8 mouse cellular contexts compared by ENCODE assay signal in the genomic region with DNA sequence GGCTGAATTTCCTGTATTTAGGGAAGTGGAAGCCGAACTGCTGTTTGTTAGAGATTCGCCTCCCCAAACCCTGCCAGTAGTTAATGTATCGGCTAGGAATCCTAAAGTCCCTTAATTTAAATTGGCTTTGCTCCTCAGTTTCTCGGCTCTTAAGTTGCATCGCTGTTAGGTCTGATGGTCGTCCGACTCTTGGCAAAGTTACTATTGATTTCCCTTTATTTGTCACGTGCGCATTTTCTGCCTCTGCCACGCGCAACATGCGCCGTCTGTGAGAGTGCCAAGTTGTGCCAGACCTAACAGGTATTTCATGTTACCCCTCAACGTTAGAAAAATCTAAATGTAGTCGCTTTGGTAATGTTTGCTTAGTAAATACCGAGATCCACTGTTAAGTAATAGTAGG. TPM values are rescaled to one million over a fixed set of nuclear protein-coding genes. Genes with fewer than 3 reads are reported as not detected.
A peak's percentile ranks its signal among the peaks of the same experiment; 100 is the strongest.
DNase-seq lines count a peak whose midpoint lies in the region; ATAC-seq and TF ChIP-seq lines count a peak whose summit lies in the region.

No protein-coding gene starts in this region.

- H3K79me3 ChIP-seq in C2C12 (ENCODE audit: low read depth): peaks cover 8% of the 10 kb centered on the region

- peak overlapping the region; percentile 66 for H3K4me3 ChIP-seq in C2C12 (ENCODE audit: insufficient read depth, poor library complexity, severe bottlenecking)
- H3K4me3 ChIP-seq in forebrain, embryonic 12.5 days (replicated peaks): peak overlapping the region; percentile 50
- peak overlapping the region; percentile 74 to 93 for H3K4me3 ChIP-seq in liver, embryonic 14.5 days (ENCODE audit: insufficient read depth in 1 of 2, low read depth in 2 of 2, low read length in 2 of 2)
- peak overlapping the region; percentile 51 for H3K4me3 ChIP-seq in stomach, postnatal 0 days (ENCODE audit: low read depth, low read length)

- peaks cover 15% of the 10 kb centered on the region for H3K36me3 ChIP-seq in C2C12 (ENCODE audit: control insufficient read depth, insufficient read depth)
- peaks cover 3% of the 10 kb centered on the region; the same call in 1 of the 2 replicates for H3K36me3 ChIP-seq in forebrain, embryonic 12.5 days (replicated peaks)
- H3K36me3 ChIP-seq in liver, embryonic 14.5 days (replicated peaks; ENCODE audit: control insufficient read depth, insufficient read depth, low read depth): no peaks in the 10 kb centered on the region
- no peaks in the 10 kb centered on the region for H3K36me3 ChIP-seq in stomach, postnatal 0 days (ENCODE audit: control insufficient read depth, insufficient read depth, low read length)

- peaks cover 24% of the 10 kb centered on the region for H3K79me2 ChIP-seq in C2C12 (ENCODE audit: control insufficient read depth, insufficient read depth)

- H3K4me2 ChIP-seq in forebrain, embryonic 12.5 days: peak overlapping the region; percentile 52
- H3K4me2 ChIP-seq in liver, embryonic 14.5 days (ENCODE audit: low read depth): peak overlapping the region; percentile 74
- peak overlapping the region; percentile 55 for H3K4me2 ChIP-seq in stomach, postnatal 0 days (replicated peaks; ENCODE audit: low read depth)

- no peak for TF ChIP-seq CTCF in C2C12 (IDR thresholded peaks at IDR 0.05; ENCODE audit: control insufficient read depth, insufficient read depth, insufficient read length)
- TF ChIP-seq CTCF in liver, embryonic 14.5 days (IDR thresholded peaks at IDR 0.05; ENCODE audit: low read depth): no peak
- no peak for TF ChIP-seq CTCF in stomach, postnatal 0 days (IDR thresholded peaks at IDR 0.05; ENCODE audit: low read depth)

- no peaks in the 10 kb centered on the region for H3K4me1 ChIP-seq in forebrain, embryonic 12.5 days
- 0 out of 4 replicates have a peak, but pooled peaks cover 0 to 3% of the 10 kb centered on the region in 2 experiments for H3K4me1 ChIP-seq in liver, embryonic 14.5 days (replicated peaks; ENCODE audit: control insufficient read depth in 2 of 2, insufficient read depth in 2 of 2, low read length in 1 of 2)
- no peaks in the 10 kb centered on the region for H3K4me1 ChIP-seq in stomach, postnatal 0 days (replicated peaks; ENCODE audit: control insufficient read depth, insufficient read depth)

- WGBS in forebrain, embryonic 12.5 days: 15% methylated on average over 16 of the region's 16 CpGs
- 4% methylated on average over 16 of the region's 16 CpGs for WGBS in liver, embryonic 14.5 days (ENCODE audit: insufficient replicate concordance)
- 11% methylated on average over 16 of the region's 16 CpGs for WGBS in stomach, postnatal 0 days

- H3ac ChIP-seq in C2C12 (ENCODE audit: control insufficient read depth, insufficient read length, low read depth): peak overlapping the region; percentile 67

- peak overlapping the region; percentile 44 for H3K9ac ChIP-seq in forebrain, embryonic 12.5 days
- peak overlapping the region; percentile 74 for H3K9ac ChIP-seq in liver, embryonic 14.5 days (replicated peaks)
- peak overlapping the region; percentile 55; the same call in 1 of the 2 replicates for H3K9ac ChIP-seq in stomach, postnatal 0 days (ENCODE audit: low read length)

- H3K27ac ChIP-seq in forebrain, embryonic 12.5 days: no peak overlapping the region
- H3K27ac ChIP-seq in liver, embryonic 14.5 days: peak overlapping the region; percentile 33; the same call in 1 of the 2 replicates
- H3K27ac ChIP-seq in stomach, postnatal 0 days (replicated peaks): peak overlapping the region; percentile 58; the same call in 1 of the 2 replicates

- no peaks in the 10 kb centered on the region for H3K27me3 ChIP-seq in C2C12 (ENCODE audit: control insufficient read depth, insufficient read depth, insufficient read length)
- H3K27me3 ChIP-seq in forebrain, embryonic 12.5 days: no peaks in the 10 kb centered on the region
- no peaks in the 10 kb centered on the region for H3K27me3 ChIP-seq in liver, embryonic 14.5 days (ENCODE audit: control insufficient read depth, insufficient read depth, low read length)
- H3K27me3 ChIP-seq in stomach, postnatal 0 days (ENCODE audit: control insufficient read depth, insufficient read depth, low read length): no peaks in the 10 kb centered on the region

- H3K9me3 ChIP-seq in forebrain, embryonic 12.5 days: no peaks in the 10 kb centered on the region
- H3K9me3 ChIP-seq in liver, embryonic 14.5 days (ENCODE audit: control insufficient read depth, low read length): no peaks in the 10 kb centered on the region
- H3K9me3 ChIP-seq in stomach, postnatal 0 days (ENCODE audit: control insufficient read depth, low read length): no peaks in the 10 kb centered on the region

- TF ChIP-seq EP300 in liver, embryonic 14.5 days (IDR thresholded peaks at IDR 0.05; ENCODE audit: low read depth): no peak
- no peak for TF ChIP-seq EP300 in stomach, postnatal 0 days (optimal IDR thresholded peaks at IDR 0.05)

- ATAC-seq in forebrain, embryonic 12.5 days (ENCODE audit: low FRiP score): 0 out of 2 replicates have a peak, but pooled peaks have one; percentile 5
- no peak for ATAC-seq in liver, embryonic 14.5 days (ENCODE audit: insufficient read depth)
- ATAC-seq in stomach, postnatal 0 days (ENCODE audit: low FRiP score, low TSS enrichment): no peak

- DNase-seq in cerebellum, postnatal 10 days: peak; percentile 12 to 20
- no peak for DNase-seq in cerebellum, postnatal 4 days (ENCODE audit: low spot score in 2 of 2)
- DNase-seq in liver, embryonic 14.5 days (ENCODE audit: low read depth in 3 of 3, low spot score in 3 of 3): no peak
- peak; percentile 15 for DNase-seq in stomach, postnatal 0 days (ENCODE audit: low spot score)
- DNase-seq in layer of hippocampus, adult 8-10 months (ENCODE audit: low spot score in 2 of 2): no peak
- DNase-seq in spleen, postnatal 4 days (ENCODE audit: low spot score in 2 of 2): no peak

TF ChIP-seq in C2C12, 6 proteins besides CTCF, POLR2A, EP300 and RAD21:
- TF ChIP-seq USF1 (IDR thresholded peaks at IDR 0.05; ENCODE audit: low read depth): peak; percentile 44
- no peak for TF ChIP-seq MAX (IDR thresholded peaks at IDR 0.05)

RNA-seq across cellular contexts. Expression of gene Utp14a, which starts 0.3 kb away (rescaled TPM):
- 15.2 TPM for polyA plus RNA-seq in C2C12 (2012; fragmentation: generic; extraction: Trizol)
- polyA plus RNA-seq in forebrain, embryonic 12.5 days (2016; fragmentation: Nextera tagmentation; extraction: Ambion mirVana): 24.6 and 25.1 TPM in 2 replicates
- polyA plus RNA-seq in liver, embryonic 14.5 days (2012; rRNA removed): 4.0 and 9.8 TPM in 2 replicates
- polyA plus RNA-seq in liver, embryonic 14.5 days (2014; fragmentation: Nextera tagmentation; extraction: Ambion mirVana): 9.0 and 11.8 TPM in 2 replicates
- 10.8 and 12.6 TPM in 2 replicates for polyA plus RNA-seq in stomach, postnatal 0 days (2015; fragmentation: Nextera tagmentation; extraction: Ambion mirVana)
- total RNA-seq in layer of hippocampus, adult 8-10 months (2022): 10 to 100 TPM; 16.5 to 22.3 (median 19.2) TPM

RNA-seq across cellular contexts. Expression of gene Zdhhc9, which starts 48.3 kb away (rescaled TPM):
- polyA plus RNA-seq in C2C12 (2012; fragmentation: generic; extraction: Trizol): 5.9 TPM
- polyA plus RNA-seq in forebrain, embryonic 12.5 days (2016; fragmentation: Nextera tagmentation; extraction: Ambion mirVana): 6.6 and 6.9 TPM in 2 replicates
- polyA plus RNA-seq in liver, embryonic 14.5 days (2012; rRNA removed): 10.4 and 10.5 TPM in 2 replicates
- polyA plus RNA-seq in liver, embryonic 14.5 days (2014; fragmentation: Nextera tagmentation; extraction: Ambion mirVana): 1.9 and 2.8 TPM in 2 replicates
- 5.1 and 5.7 TPM in 2 replicates for polyA plus RNA-seq in stomach, postnatal 0 days (2015; fragmentation: Nextera tagmentation; extraction: Ambion mirVana)
- total RNA-seq in layer of hippocampus, adult 8-10 months (2022): 10 to 100 TPM; 41.6 to 44.5 (median 42.2) TPM

Comparison
In these comparisons a context has a peak if more than half of its experiments do, and no peak if none do; other contexts are left out.
1. DNase-seq: peak in cerebellum, postnatal 10 days (2 of 2) and stomach, postnatal 0 days (single experiment); none in cerebellum, postnatal 4 days (0 of 2), liver, embryonic 14.5 days (0 of 3), layer of hippocampus, adult 8-10 months (0 of 2) and spleen, postnatal 4 days (0 of 2).
2. Peak in every context shown above with its lines, with median percentiles within 50 percentile points of each other: H3K4me3 ChIP-seq, H3K4me2 ChIP-seq and H3K9ac ChIP-seq.